Mouse (Mus musculus): Measurements from ENCODE around the gene Gramd1a.

The Gramd1a gene

GRCm38 (mm10) chr7:31155296-31156033, at the start of gene Gramd1a:
TSS of gene Gramd1a (minus strand) at chr7:31155896.
- no peak for DNase-seq (ENCODE audit: low spot score in 2 of 2)

GRCm38 (mm10) chr7:31195591-31196307, 40.1 kb upstream of the Gramd1a start:
- DNase-seq (ENCODE audit: low spot score in 2 of 2), result no peak

- no peak for DNase-seq (ENCODE audit: low spot score in 2 of 2)
Observed at GRCm38 (mm10) chr7:31184711-31185110, 29.0 kb upstream of the Gramd1a start.

- DNase-seq (ENCODE audit: low spot score in 2 of 2), result no peak
Observed at GRCm38 (mm10) chr7:31182863-31183262, 27.2 kb upstream of the Gramd1a start.

- DNase-seq (ENCODE audit: low spot score in 2 of 2), result peak; percentile 77 to 82
Observed at GRCm38 (mm10) chr7:31176886-31177763, 21.4 kb upstream of the Gramd1a start.

GRCm38 (mm10) chr7:31175096-31175495, 19.4 kb upstream of the Gramd1a start:
- DNase-seq (ENCODE audit: low spot score in 2 of 2), result no peak

GRCm38 (mm10) chr7:31174466-31174865, 18.8 kb upstream of the Gramd1a start:
- no peak for DNase-seq (ENCODE audit: low spot score in 2 of 2)

- peak in 1 of 2 experiments; percentile 17 for DNase-seq (ENCODE audit: low spot score in 2 of 2)
Observed at GRCm38 (mm10) chr7:31172238-31172637, 16.5 kb upstream of the Gramd1a start.

- DNase-seq (ENCODE audit: low spot score in 2 of 2), result no peak
Observed at GRCm38 (mm10) chr7:31170520-31170919, 14.8 kb upstream of the Gramd1a start.

GRCm38 (mm10) chr7:31168412-31168811, 12.7 kb upstream of the Gramd1a start:
- DNase-seq (ENCODE audit: low spot score in 2 of 2), result no peak

- DNase-seq (ENCODE audit: low spot score in 2 of 2), result no peak
Observed at GRCm38 (mm10) chr7:31164748-31165147, 9.1 kb upstream of the Gramd1a start.

GRCm38 (mm10) chr7:31163666-31164577, 8.2 kb upstream of the Gramd1a start:
- DNase-seq (ENCODE audit: low spot score in 2 of 2), result no peak

- no peak for DNase-seq (ENCODE audit: low spot score in 2 of 2)
Observed at GRCm38 (mm10) chr7:31162324-31162723, 6.6 kb upstream of the Gramd1a start.

- DNase-seq (ENCODE audit: low spot score in 2 of 2), result no peak
Observed at GRCm38 (mm10) chr7:31161831-31162230, 6.1 kb upstream of the Gramd1a start.

GRCm38 (mm10) chr7:31161246-31161645, 5.5 kb upstream of the Gramd1a start:
- DNase-seq (ENCODE audit: low spot score in 2 of 2), result no peak

GRCm38 (mm10) chr7:31160763-31161162, 5.1 kb upstream of the Gramd1a start:
- no peak for DNase-seq (ENCODE audit: low spot score in 2 of 2)

- DNase-seq (ENCODE audit: low spot score in 2 of 2), result no peak
Observed at GRCm38 (mm10) chr7:31156034-31156928, 585 bp upstream of the Gramd1a start.

- DNase-seq (ENCODE audit: low spot score in 2 of 2), result no peak
Observed at GRCm38 (mm10) chr7:31153536-31154320, 2.0 kb downstream of the Gramd1a start.

Measured in right cerebral cortex, adult 2 months (tissue).